10 mouse cellular contexts compared by ENCODE assay signal in genomic region chr5:148632516-148633170, GRCm38 (mm10).
DNase-seq lines count a peak whose midpoint lies in the region; ATAC-seq lines count a peak whose summit lies in the region.
"Had no signal": no experiment of that assay in that cellular context is flagged by ENCODE, and none has a peak within 500 bp of the region (broad histone marks: within the 10 kb centered on the region; RNA-seq: fewer than 3 reads in every experiment).

No protein-coding gene starts in this region.

- WGBS in embryonic facial prominence, embryonic 14.5 days: 45% methylated on average over 11 of the region's 11 CpGs
- WGBS in embryonic facial prominence, embryonic 10.5 days: 79% methylated on average over 11 of the region's 11 CpGs

- intact Hi-C loops in left cerebral cortex, postnatal 25 days (cut with DNase I): no loop called here

- no peaks in the 10 kb centered on the region for H3K27me3 ChIP-seq in embryonic facial prominence, embryonic 14.5 days (replicated peaks; ENCODE audit: control insufficient read depth, insufficient read depth, low read length)
- H3K27me3 ChIP-seq in embryonic facial prominence, embryonic 10.5 days (replicated peaks; ENCODE audit: low read depth, poor library complexity, severe bottlenecking): peaks cover 6% of the 10 kb centered on the region; the same call in 1 of the 2 replicates
- H3K27me3 ChIP-seq: liver, embryonic 13.5 days had no signal

- no peak overlapping the region for H3K4me2 ChIP-seq in embryonic facial prominence, embryonic 14.5 days (ENCODE audit: low read depth, low read length)
- H3K4me2 ChIP-seq: liver, embryonic 13.5 days had no signal

- no peaks in the 10 kb centered on the region for H3K36me3 ChIP-seq in embryonic facial prominence, embryonic 14.5 days (ENCODE audit: control insufficient read depth, insufficient read depth, low read length)
- no peaks in the 10 kb centered on the region for H3K36me3 ChIP-seq in embryonic facial prominence, embryonic 10.5 days (replicated peaks)
- H3K36me3 ChIP-seq: liver, embryonic 13.5 days had no signal

- no peak overlapping the region for H3K27ac ChIP-seq in embryonic facial prominence, embryonic 14.5 days (replicated peaks; ENCODE audit: low read depth, low read length)
- no peak overlapping the region for H3K27ac ChIP-seq in embryonic facial prominence, embryonic 10.5 days (replicated peaks)
- H3K27ac ChIP-seq: liver, embryonic 13.5 days had no signal

- H3K4me3 ChIP-seq in embryonic facial prominence, embryonic 14.5 days (ENCODE audit: low read depth, low read length): no peak overlapping the region
- no peak overlapping the region for H3K4me3 ChIP-seq in embryonic facial prominence, embryonic 10.5 days
- H3K4me3 ChIP-seq: erythroblast, embryonic 14.5 days; liver, embryonic 13.5 days had no signal

- ATAC-seq in embryonic facial prominence, embryonic 14.5 days (ENCODE audit: low read depth): no peak

- peaks cover 14% of the 10 kb centered on the region for H3K4me1 ChIP-seq in embryonic facial prominence, embryonic 14.5 days (ENCODE audit: control insufficient read depth, insufficient read depth, low read length)
- peaks cover 20% of the 10 kb centered on the region for H3K4me1 ChIP-seq in embryonic facial prominence, embryonic 10.5 days

- no peaks in the 10 kb centered on the region for H3K9me3 ChIP-seq in embryonic facial prominence, embryonic 14.5 days (ENCODE audit: control insufficient read depth, low read length)
- no peaks in the 10 kb centered on the region for H3K9me3 ChIP-seq in embryonic facial prominence, embryonic 10.5 days
- H3K9me3 ChIP-seq: liver, embryonic 13.5 days had no signal

- no peak overlapping the region for H3K9ac ChIP-seq in embryonic facial prominence, embryonic 14.5 days (ENCODE audit: low read depth, low read length)
- H3K9ac ChIP-seq: liver, embryonic 13.5 days had no signal

- DNase-seq in embryonic facial prominence, embryonic 14.5 days (ENCODE audit: low spot score): peak; percentile 71
- DNase-seq in embryonic facial prominence, embryonic 10.5 days (ENCODE audit: low spot score): no peak
- DNase-seq in urinary bladder, postnatal 14 days (ENCODE audit: low spot score): peak; percentile 46
- DNase-seq in urinary bladder, postnatal 10 days (ENCODE audit: low spot score): no peak
- DNase-seq in kidney, postnatal 14 days: peak; percentile 22
- no peak for DNase-seq in thymus, postnatal 25 days
- DNase-seq in spleen, postnatal 36 days (ENCODE audit: low spot score in 2 of 2): no peak
- DNase-seq in left cerebral cortex, postnatal 25 days (ENCODE audit: low spot score in 2 of 2): no peak
- DNase-seq: liver, embryonic 13.5 days had no signal

Comparison
In these comparisons a context has a peak if more than half of its experiments do, and no peak if none do; other contexts are left out.
1. DNase-seq: peak in embryonic facial prominence, embryonic 14.5 days (single experiment), urinary bladder, postnatal 14 days (single experiment) and kidney, postnatal 14 days (single experiment); none in embryonic facial prominence, embryonic 10.5 days (single experiment), urinary bladder, postnatal 10 days (single experiment), thymus, postnatal 25 days (single experiment), spleen, postnatal 36 days (0 of 2) and left cerebral cortex, postnatal 25 days (0 of 2).